ENCODE assay signal across 8 mouse cellular contexts in genomic region chr11:5886187-5886586, GRCm38 (mm10). TPM values are rescaled to one million over a fixed set of nuclear protein-coding genes. Genes with fewer than 3 reads are reported as not detected.
A peak's percentile ranks its signal among the peaks of the same experiment; 100 is the strongest.
DNase-seq lines count a peak whose midpoint lies in the region; ATAC-seq and TF ChIP-seq lines count a peak whose summit lies in the region.

No protein-coding gene starts in this region.

- no peak overlapping the region for H3K27ac ChIP-seq in lung, postnatal 0 days (ENCODE audit: low read length)

- 14% methylated on average over 9 of the region's 9 CpGs for WGBS in lung, postnatal 0 days

- no peaks in the 10 kb centered on the region for H3K4me1 ChIP-seq in lung, postnatal 0 days (ENCODE audit: insufficient read depth, low read depth, low read length)

- TF ChIP-seq CTCF in lung, postnatal 0 days (IDR thresholded peaks at IDR 0.05) = peak; percentile 94

- H3K9ac ChIP-seq in lung, postnatal 0 days (replicated peaks; ENCODE audit: low read depth) = no peak overlapping the region

- ATAC-seq in frontal cortex, adult (ENCODE audit: low TSS enrichment) = peak; percentile 82; the same call in 1 of the 2 replicates
- peak; percentile 58; the same call in 1 of the 2 replicates for ATAC-seq in lung, postnatal 0 days

- no peaks in the 10 kb centered on the region for H3K36me3 ChIP-seq in lung, postnatal 0 days (ENCODE audit: insufficient read depth, low read length)

- H3K9me3 ChIP-seq in lung, postnatal 0 days (ENCODE audit: low read length) = no peaks in the 10 kb centered on the region

- no peak for TF ChIP-seq EP300 in lung, postnatal 0 days (IDR thresholded peaks at IDR 0.05)

- H3K4me3 ChIP-seq in lung, postnatal 0 days (ENCODE audit: low read depth, low read length) = no peak overlapping the region

- no peaks in the 10 kb centered on the region for H3K27me3 ChIP-seq in lung, postnatal 0 days (replicated peaks; ENCODE audit: insufficient read depth, low read length)

- peak; percentile 75 for DNase-seq in gastrocnemius, adult 18-20 months (ENCODE audit: low spot score)
- DNase-seq in gastrocnemius, postnatal 25 days = no peak
- DNase-seq in CD4-positive, CD25-positive, alpha-beta regulatory T cell, adult 2 months (ENCODE audit: low read depth, low spot score) = peak; percentile 79
- DNase-seq in c-Kit-positive CD71-positive TER-119-negative erythroid progenitor cells, embryonic 14.5 days (ENCODE audit: low read depth) = peak; percentile 43
- peak; percentile 73 to 79 for DNase-seq in kidney, postnatal 25 days
- DNase-seq in lung, postnatal 0 days (ENCODE audit: low spot score) = peak; percentile 84
- DNase-seq in right cerebral cortex, postnatal 10 days (ENCODE audit: low spot score in 2 of 2) = peak; percentile 63 to 80

- no peak overlapping the region for H3K4me2 ChIP-seq in lung, postnatal 0 days (replicated peaks; ENCODE audit: low read depth, low read length)

RNA-seq across cellular contexts. Expression of gene Pold2, which starts 8.1 kb away (rescaled TPM):
- 10 to 100 TPM; 44.5 to 45.6 TPM for total RNA-seq in gastrocnemius, adult 18-20 months (2021)
- total RNA-seq in gastrocnemius, postnatal 25 days (2021) = 10 to 100 TPM; 34.8 to 37.6 TPM
- polyA plus RNA-seq in lung, postnatal 0 days (2015; fragmentation: Nextera tagmentation; extraction: Ambion mirVana) = 30.1 and 34.1 TPM in 2 replicates

RNA-seq across cellular contexts. Expression of gene Myl7, which starts 12.4 kb away (rescaled TPM):
- not detected for total RNA-seq in gastrocnemius, adult 18-20 months (2021)
- total RNA-seq in gastrocnemius, postnatal 25 days (2021) = not detected
- 327 and 405 TPM in 2 replicates for polyA plus RNA-seq in lung, postnatal 0 days (2015; fragmentation: Nextera tagmentation; extraction: Ambion mirVana)

RNA-seq across cellular contexts. Expression of gene Aebp1, which starts 24.4 kb away (rescaled TPM):
- 10 to 100 TPM; 61.2 to 83.6 TPM for total RNA-seq in gastrocnemius, adult 18-20 months (2021)
- 10 to 100 TPM; 23.9 to 31.3 TPM for total RNA-seq in gastrocnemius, postnatal 25 days (2021)
- 21.8 and 22.3 TPM in 2 replicates for polyA plus RNA-seq in lung, postnatal 0 days (2015; fragmentation: Nextera tagmentation; extraction: Ambion mirVana)

RNA-seq across cellular contexts. Expression of gene Polm, which starts 48.4 kb away (rescaled TPM):
- total RNA-seq in gastrocnemius, adult 18-20 months (2021) = 1 to 10 TPM; 2.0 to 2.3 TPM
- total RNA-seq in gastrocnemius, postnatal 25 days (2021) = 1 to 10 TPM; 1.8 to 2.8 TPM
- polyA plus RNA-seq in lung, postnatal 0 days (2015; fragmentation: Nextera tagmentation; extraction: Ambion mirVana) = 5.9 and 8.2 TPM in 2 replicates
